Mouse (Mus musculus) lung, adult 2 months (tissue): ENCODE measurements at regions not wholly inside any gene's neighbourhood (a gene's known extent, or its start where the extent isn't known, plus 50 kb on each side); places are given as distances from the start of the nearest gene placed in this dataset.

ENCODE experiments used
- CTCF ChIP-seq: fragments of 200-500 bp; IDR thresholded peaks from 2 replicates; pipeline ENCODE4 v1.5.1; 2011; ENCODE audit warnings: mild to moderate bottlenecking, low read length, control low read depth; ENCODE audit not compliant: insufficient read depth
- POLR2A ChIP-seq: fragments of 200-500 bp; IDR thresholded peaks from 2 replicates; pipeline ENCODE4 v1.6.1; 2011; ENCODE audit warnings: low read depth, mild to moderate bottlenecking, control low read depth, low read length, borderline replicate concordance; ENCODE audit errors: extremely low read depth

DNA sequence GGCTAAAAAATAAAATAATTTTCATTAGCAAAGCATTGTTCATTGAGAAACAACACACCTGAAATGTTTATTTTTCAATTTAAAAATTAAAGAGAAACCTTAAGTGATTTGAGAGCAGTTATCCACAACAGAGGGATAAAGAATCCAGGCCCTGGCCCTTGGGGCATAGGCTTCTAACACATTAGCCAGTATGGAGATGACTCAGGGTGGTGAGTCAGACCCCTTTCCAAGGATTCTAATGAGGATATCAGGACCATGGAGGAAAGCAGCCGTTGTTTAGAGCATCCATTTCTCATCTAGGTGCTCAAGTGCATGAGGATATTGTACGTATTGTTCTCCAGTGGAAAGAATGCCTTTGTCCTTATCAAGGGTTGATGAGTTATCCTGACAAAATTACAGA is 335.6 kb upstream of the Ptger4 start:
- TF ChIP-seq CTCF: no peak
- TF ChIP-seq POLR2A: no peak
